Mouse (Mus musculus): ENCODE results near the gene Clasrp. TPM values are rescaled to one million over a fixed set of nuclear protein-coding genes. Genes with fewer than 3 reads are reported as not detected.

Gene Clasrp
- polyA plus RNA-seq, 1 experiment from 2014 or later: 77.4 TPM

Other genes with a start within 250 kb of the Clasrp start
- gene Cd3eap, start 245.0 kb downstream of the Clasrp start, polyA plus RNA-seq (2016; fragmentation: Nextera tagmentation; extraction: Ambion mirVana): 28.4 TPM in 2 replicates
- gene Ppp1r13l, start 244.7 kb downstream of the Clasrp start, polyA plus RNA-seq (2016; fragmentation: Nextera tagmentation; extraction: Ambion mirVana): 7.1 and 9.3 TPM in 2 replicates
- gene Ercc2, start 222.5 kb downstream of the Clasrp start, polyA plus RNA-seq (2016; fragmentation: Nextera tagmentation; extraction: Ambion mirVana): 22.9 and 23.8 TPM in 2 replicates
- 6.7 and 7.8 TPM in 2 replicates for gene Klc3, start 200.4 kb downstream of the Clasrp start, polyA plus RNA-seq (2016; fragmentation: Nextera tagmentation; extraction: Ambion mirVana)
- gene Ckm, start 199.7 kb downstream of the Clasrp start, polyA plus RNA-seq (2016; fragmentation: Nextera tagmentation; extraction: Ambion mirVana): 0.25 and 0.42 TPM in 2 replicates
- gene Mark4, start 145.7 kb downstream of the Clasrp start, polyA plus RNA-seq (2016; fragmentation: Nextera tagmentation; extraction: Ambion mirVana): 13.5 and 13.6 TPM in 2 replicates
- gene Exoc3l2, start 141.2 kb downstream of the Clasrp start, polyA plus RNA-seq (2016; fragmentation: Nextera tagmentation; extraction: Ambion mirVana): 1.5 and 1.8 TPM in 2 replicates
- gene Bloc1s3, start 96.1 kb downstream of the Clasrp start, polyA plus RNA-seq (2016; fragmentation: Nextera tagmentation; extraction: Ambion mirVana): 3.6 and 4.1 TPM in 2 replicates
- gene Trappc6a, start 96.1 kb downstream of the Clasrp start, polyA plus RNA-seq (2016; fragmentation: Nextera tagmentation; extraction: Ambion mirVana): 79.4 and 80.0 TPM in 2 replicates
- gene Nkpd1, start 86.6 kb downstream of the Clasrp start, polyA plus RNA-seq (2016; fragmentation: Nextera tagmentation; extraction: Ambion mirVana): 0.14 TPM in 1 of 2 replicates, not detected in the other
- gene Ppp1r37, start 41.4 kb downstream of the Clasrp start, polyA plus RNA-seq (2016; fragmentation: Nextera tagmentation; extraction: Ambion mirVana): 33.2 and 39.7 TPM in 2 replicates
- gene Zfp296, start 27.2 kb downstream of the Clasrp start, polyA plus RNA-seq (2016; fragmentation: Nextera tagmentation; extraction: Ambion mirVana): 0.38 and 0.61 TPM in 2 replicates
- gene Gemin7, start 26.9 kb downstream of the Clasrp start, polyA plus RNA-seq (2016; fragmentation: Nextera tagmentation; extraction: Ambion mirVana): 167 and 170 TPM in 2 replicates
- gene Relb, start 25.0 kb upstream of the Clasrp start, polyA plus RNA-seq (2016; fragmentation: Nextera tagmentation; extraction: Ambion mirVana): 5.8 and 7.3 TPM in 2 replicates
- 92.6 and 94.2 TPM in 2 replicates for gene Clptm1, start 60.5 kb upstream of the Clasrp start, polyA plus RNA-seq (2016; fragmentation: Nextera tagmentation; extraction: Ambion mirVana)
- 0.97 TPM in 1 of 2 replicates, not detected in the other for gene Apoc2, start 73.5 kb upstream of the Clasrp start, polyA plus RNA-seq (2016; fragmentation: Nextera tagmentation; extraction: Ambion mirVana)
- not detected in 2 replicates for gene Gm44805, start 76.9 kb upstream of the Clasrp start, polyA plus RNA-seq (2016; fragmentation: Nextera tagmentation; extraction: Ambion mirVana)
- gene Apoc4, start 77.0 kb upstream of the Clasrp start, polyA plus RNA-seq (2016; fragmentation: Nextera tagmentation; extraction: Ambion mirVana): not detected in 2 replicates
- 4.6 and 7.0 TPM in 2 replicates for gene Apoc1, start 88.2 kb upstream of the Clasrp start, polyA plus RNA-seq (2016; fragmentation: Nextera tagmentation; extraction: Ambion mirVana)
- 114 and 131 TPM in 2 replicates for gene Apoe, start 94.7 kb upstream of the Clasrp start, polyA plus RNA-seq (2016; fragmentation: Nextera tagmentation; extraction: Ambion mirVana)
- 166 and 174 TPM in 2 replicates for gene Tomm40, start 111.0 kb upstream of the Clasrp start, polyA plus RNA-seq (2016; fragmentation: Nextera tagmentation; extraction: Ambion mirVana)
- gene Nectin2, start 146.0 kb upstream of the Clasrp start, polyA plus RNA-seq (2016; fragmentation: Nextera tagmentation; extraction: Ambion mirVana): 65.0 and 74.9 TPM in 2 replicates
- gene Bcam, start 166.5 kb upstream of the Clasrp start, polyA plus RNA-seq (2016; fragmentation: Nextera tagmentation; extraction: Ambion mirVana): 59.7 and 63.3 TPM in 2 replicates
- 2.8 and 3.1 TPM in 2 replicates for gene Cblc, start 192.3 kb upstream of the Clasrp start, polyA plus RNA-seq (2016; fragmentation: Nextera tagmentation; extraction: Ambion mirVana)
- 0.54 and 0.82 TPM in 2 replicates for gene Bcl3, start 218.3 kb upstream of the Clasrp start, polyA plus RNA-seq (2016; fragmentation: Nextera tagmentation; extraction: Ambion mirVana)
- 0.43 TPM in 1 of 2 replicates, not detected in the other for gene Gm19345, start 247.5 kb upstream of the Clasrp start, polyA plus RNA-seq (2016; fragmentation: Nextera tagmentation; extraction: Ambion mirVana)